Mouse (Mus musculus) lung, embryonic 15.5 days (tissue): Measurements from ENCODE around the gene Parm1. TPM values are rescaled to one million over a fixed set of nuclear protein-coding genes. Genes with fewer than 3 reads are reported as not detected.

Experiments used
- ATAC-seq: fragments of 200-750 bp; cut with Nextera tagmentation; 2 replicates; pipeline ENCODE4 v1.8.0; 2017; ENCODE audit warnings: moderate number of reproducible peaks, borderline replicate concordance; ENCODE audit not compliant: low FRiP score, low TSS enrichment; ENCODE audit errors: extremely low read depth
- H3K27ac ChIP-seq: fragments of 300-500 bp; sonication (generic); 2 replicates; pipeline ENCODE4 v1.5.1; 2015; ENCODE audit warnings: moderate library complexity, mild to moderate bottlenecking, inconsistent platforms
- H3K27me3 ChIP-seq: fragments of 300-500 bp; sonication (generic); 2 replicates; pipeline ENCODE4 v1.6.1; 2015; ENCODE audit warnings: inconsistent platforms
- H3K36me3 ChIP-seq: fragments of 300-500 bp; sonication (generic); 2 replicates; pipeline ENCODE4 v1.6.1; 2015; ENCODE audit warnings: inconsistent platforms
- H3K4me1 ChIP-seq: fragments of 300-500 bp; sonication (generic); 2 replicates; pipeline ENCODE4 v1.6.1; 2015; ENCODE audit warnings: inconsistent platforms
- H3K4me2 ChIP-seq: fragments of 300-500 bp; sonication (generic); 2 replicates; pipeline ENCODE4 v1.6.1; 2015; ENCODE audit warnings: inconsistent platforms, mild to moderate bottlenecking, moderate library complexity
- H3K4me3 ChIP-seq: fragments of 300-500 bp; sonication (generic); 2 replicates; pipeline ENCODE4 v1.5.1; 2015; ENCODE audit warnings: mild to moderate bottlenecking, inconsistent platforms
- H3K9ac ChIP-seq: fragments of 300-500 bp; sonication (generic); 2 replicates; pipeline ENCODE4 v1.6.1; 2015; ENCODE audit warnings: inconsistent platforms
- H3K9me3 ChIP-seq: fragments of 300-500 bp; sonication (generic); 2 replicates; pipeline ENCODE4 v1.6.1; 2016; ENCODE audit warnings: inconsistent platforms
- WGBS: fragments of 180-500 bp; shearing (Covaris S2); methylation state at CpG from one replicate; pipeline ENCODE4 v1.1.7; 2015; 5-methylcytosine and 5-hydroxymethylcytosine counted together
- polyA plus RNA-seq: library from polyadenylated mRNA; unstranded; fragments of >200 nt; fragmentation: Nextera tagmentation; extraction: Ambion mirVana; gene quantifications from 2 replicates; pipeline ENCODE4 v1.2.1, GENCODE M21; 2015

Parm1 gene
- polyA plus RNA-seq, 1 experiment from 2014 or later, result 7.9 TPM

DNA sequence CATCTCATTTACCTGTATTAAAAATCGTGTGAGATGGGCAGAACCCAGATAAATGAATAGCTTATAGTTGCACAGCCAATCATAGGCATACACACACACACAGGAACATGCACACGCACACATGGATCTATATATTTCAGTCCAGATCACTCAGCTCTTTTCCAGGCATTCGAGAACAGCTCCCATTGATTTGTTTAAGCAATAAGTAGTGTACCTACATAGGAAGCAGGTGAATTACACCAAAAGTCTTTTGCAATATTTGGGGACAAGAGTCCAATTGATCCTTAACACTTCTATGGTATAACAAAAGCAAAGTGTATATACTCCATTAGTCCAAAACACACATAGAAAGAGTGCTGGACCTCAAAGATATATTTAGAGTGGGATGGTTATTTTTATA, 94.2 kb downstream of the Parm1 start:
- Histone ChIP-seq H3K27me3 (peaks cover 87% of the 10 kb centered on the region), H3K27ac (no peak overlapping the region)

DNA sequence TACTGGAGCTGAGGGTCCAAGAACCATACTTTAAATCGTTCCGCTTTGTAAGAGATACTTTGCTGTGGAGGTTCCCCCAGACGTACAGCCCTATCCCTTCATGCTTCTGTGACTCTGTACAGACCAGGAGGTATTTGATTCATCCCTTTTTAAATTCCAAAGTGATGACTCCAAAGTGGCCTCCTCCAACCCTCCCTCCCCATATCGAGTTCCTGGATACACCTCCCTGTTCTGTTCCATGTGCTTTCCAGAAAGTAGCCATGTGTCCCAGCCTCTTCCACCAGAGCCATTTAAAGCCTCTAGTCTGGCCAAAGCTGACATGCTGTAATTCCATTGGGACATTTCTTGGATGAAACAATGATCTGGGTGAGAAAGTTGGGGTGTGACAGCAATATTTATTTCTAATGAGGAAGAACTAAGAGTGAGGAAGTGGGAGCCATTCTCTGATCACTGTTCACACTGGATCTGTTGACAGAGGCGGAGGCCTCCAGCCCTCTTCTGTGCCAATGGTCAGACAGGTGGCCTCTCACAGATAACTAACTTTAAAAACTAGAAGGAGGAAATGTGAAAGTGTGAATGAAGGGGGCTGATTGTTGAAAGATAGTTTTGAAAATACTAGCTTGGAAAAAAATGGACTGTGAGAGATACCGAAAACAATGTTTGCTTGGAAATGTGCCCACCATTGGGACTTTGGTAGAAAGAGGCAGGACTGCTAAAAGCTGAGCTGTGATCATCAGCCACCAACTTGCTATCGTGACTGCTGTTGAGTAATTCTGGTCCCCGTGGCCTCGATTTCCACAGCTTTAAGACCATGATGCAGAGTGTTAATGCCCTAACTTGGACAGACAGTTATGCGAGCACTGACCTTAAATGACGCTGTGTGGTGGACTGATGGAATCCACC, 100.2 kb downstream of the Parm1 start:
- H3K36me3 ChIP-seq, result no peaks in the 10 kb centered on the region
- H3K27ac ChIP-seq, result no peak overlapping the region
- peak; percentile 70; the same call in 1 of the 2 replicates for ATAC-seq
- H3K27me3 ChIP-seq, result peaks cover 88% of the 10 kb centered on the region
- H3K4me1 ChIP-seq, result no peaks in the 10 kb centered on the region
- no peak overlapping the region for H3K4me3 ChIP-seq
- H3K9me3 ChIP-seq, result no peaks in the 10 kb centered on the region
- 54% methylated on average over 11 of the region's 11 CpGs for WGBS
- H3K9ac ChIP-seq, result no peak overlapping the region
- H3K4me2 ChIP-seq, result no peak overlapping the region

More for the DNA sequence above, 94.2 kb downstream of the Parm1 start:
- no peak overlapping the region for H3K4me3 ChIP-seq
- H3K4me2 ChIP-seq, result no peak overlapping the region
- 77% methylated on average over 3 of the region's 3 CpGs for WGBS
- H3K9me3 ChIP-seq, result no peaks in the 10 kb centered on the region
- H3K36me3 ChIP-seq, result no peaks in the 10 kb centered on the region
- H3K4me1 ChIP-seq, result no peaks in the 10 kb centered on the region
- no peak overlapping the region for H3K9ac ChIP-seq
- no peak for ATAC-seq

DNA sequence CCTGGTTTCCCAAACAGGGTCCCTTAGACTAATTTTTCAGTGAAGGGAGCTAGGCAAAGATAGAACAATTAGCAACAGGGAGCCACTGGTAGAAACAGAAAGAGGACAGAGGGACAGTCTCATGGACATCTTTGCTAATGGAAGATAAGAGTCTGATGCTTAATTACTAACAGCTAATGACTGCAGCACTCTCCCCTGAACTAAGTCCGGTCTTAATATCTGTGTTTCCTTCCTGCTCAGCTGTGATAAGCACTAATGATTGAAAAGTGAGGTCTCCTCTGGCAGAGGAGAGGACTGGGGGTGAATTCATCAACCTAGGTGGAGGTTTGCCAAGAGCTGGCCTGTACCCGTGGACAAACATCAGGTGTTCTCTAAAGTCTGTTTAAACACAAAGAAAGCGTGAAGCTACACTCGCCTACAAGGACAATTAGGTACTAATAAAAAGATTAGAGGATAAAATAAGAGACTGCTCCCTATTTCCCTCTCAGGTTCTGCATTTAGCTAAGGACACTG, 101.3 kb downstream of the Parm1 start:
- Histone ChIP-seq H3K4me1 (no peaks in the 10 kb centered on the region), H3K4me2 (no peak overlapping the region), H3K27ac (no peak overlapping the region), H3K9me3 (no peaks in the 10 kb centered on the region), H3K27me3 (peaks cover 88% of the 10 kb centered on the region), H3K9ac (no peak overlapping the region), H3K4me3 (no peak overlapping the region), H3K36me3 (no peaks in the 10 kb centered on the region)
- 59% methylated on average over 4 of the region's 4 CpGs for WGBS
- ATAC-seq, result no peak

DNA sequence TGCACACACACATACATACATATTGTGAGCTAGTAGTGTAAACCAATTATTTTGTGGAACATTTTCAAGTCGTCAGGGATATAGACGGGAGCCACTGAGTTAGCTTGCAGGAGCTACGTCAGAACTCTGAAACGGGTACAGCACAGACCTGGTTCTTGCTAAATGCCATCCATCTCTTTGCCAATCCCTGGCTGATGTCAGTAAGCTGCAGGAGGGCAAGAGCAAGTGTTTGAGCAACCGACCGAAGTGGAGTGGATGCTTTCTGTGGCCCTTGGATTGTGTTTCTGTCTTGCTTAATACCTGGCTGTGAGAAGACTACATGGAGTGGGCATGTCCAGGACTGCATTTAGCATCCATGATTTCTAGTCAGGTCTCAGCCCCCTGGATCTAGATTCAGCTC, 103.8 kb downstream of the Parm1 start:
- 81% methylated on average over 6 of the region's 6 CpGs for WGBS

DNA sequence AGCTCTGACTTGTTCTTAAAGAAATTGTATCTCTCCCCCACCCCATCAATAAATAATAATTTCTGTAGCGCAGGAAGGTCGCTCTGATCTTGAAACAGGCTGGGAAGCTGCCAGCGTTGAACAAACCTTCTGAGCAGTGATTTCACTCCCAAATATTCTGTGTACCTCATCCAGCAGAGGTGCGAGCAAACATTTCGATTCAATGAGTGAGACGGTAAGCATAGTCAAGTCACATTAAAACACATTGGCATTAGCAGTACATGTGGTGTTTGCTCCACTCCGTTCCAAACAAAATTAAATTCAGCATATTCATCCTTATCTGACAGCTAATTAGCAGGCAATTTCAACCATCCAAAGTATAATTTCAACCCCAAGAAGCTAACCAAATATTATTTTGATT, 109.4 kb downstream of the Parm1 start:
- Histone ChIP-seq H3K9me3 (no peaks in the 10 kb centered on the region), H3K36me3 (no peaks in the 10 kb centered on the region), H3K27me3 (peaks cover 35% of the 10 kb centered on the region), H3K4me1 (no peaks in the 10 kb centered on the region), H3K4me2 (no peak overlapping the region), H3K27ac (no peak overlapping the region), H3K4me3 (no peak overlapping the region), H3K9ac (no peak overlapping the region)
- ATAC-seq, result no peak
- WGBS, result 71% methylated on average over 7 of the region's 7 CpGs

More for the DNA sequence above, 103.8 kb downstream of the Parm1 start:
- no peak overlapping the region for H3K4me3 ChIP-seq
- no peaks in the 10 kb centered on the region for H3K36me3 ChIP-seq
- no peak overlapping the region for H3K9ac ChIP-seq
- H3K27me3 ChIP-seq, result peaks cover 70% of the 10 kb centered on the region
- no peak for ATAC-seq
- no peak overlapping the region for H3K4me2 ChIP-seq
- no peak overlapping the region for H3K27ac ChIP-seq
- H3K4me1 ChIP-seq, result no peaks in the 10 kb centered on the region
- H3K9me3 ChIP-seq, result no peaks in the 10 kb centered on the region

DNA sequence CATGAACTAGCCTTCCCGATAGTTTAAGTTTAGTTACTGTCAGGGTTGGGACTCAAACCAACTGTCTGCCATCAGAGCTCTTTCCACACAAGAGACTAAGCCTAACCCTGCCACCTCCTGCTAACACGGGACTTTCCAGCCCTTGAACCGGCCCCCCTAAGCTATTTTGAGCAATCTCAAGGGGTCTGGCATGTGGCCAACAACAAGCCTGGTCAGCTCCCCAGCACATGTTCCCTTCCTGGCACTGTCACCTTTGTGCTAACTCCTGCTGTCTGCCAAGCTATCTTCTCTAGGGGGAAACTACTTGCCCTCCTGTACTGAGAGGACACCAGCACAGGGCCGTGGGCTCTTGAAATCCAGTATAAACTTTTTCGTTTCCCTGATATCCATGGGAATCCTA, 112.1 kb downstream of the Parm1 start:
- Histone ChIP-seq H3K9me3 (no peaks in the 10 kb centered on the region), H3K4me1 (no peaks in the 10 kb centered on the region), H3K27me3 (peaks cover 16% of the 10 kb centered on the region), H3K4me2 (no peak overlapping the region), H3K27ac (no peak overlapping the region), H3K36me3 (no peaks in the 10 kb centered on the region), H3K9ac (no peak overlapping the region), H3K4me3 (no peak overlapping the region)
- no peak for ATAC-seq
- WGBS, result 42% methylated on average over 5 of the region's 5 CpGs

DNA sequence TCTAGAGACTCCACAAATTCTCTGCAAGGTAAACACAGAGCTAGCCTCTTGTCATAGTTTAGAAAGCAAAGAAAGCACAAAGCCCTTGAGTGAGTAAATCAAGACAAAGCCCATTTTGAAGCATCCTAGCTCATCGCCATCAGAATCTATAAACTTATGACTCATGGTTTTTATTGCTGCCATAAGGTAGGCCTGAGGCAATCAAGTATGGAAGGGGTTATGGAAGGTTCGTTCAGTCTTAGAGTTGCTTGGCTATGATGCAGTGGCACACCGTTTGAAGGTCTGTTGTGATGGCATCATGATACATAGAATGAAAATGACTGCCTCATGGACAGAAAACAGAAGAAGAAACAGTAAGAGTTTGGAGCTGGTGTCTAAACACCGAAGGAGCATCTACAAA, 133.9 kb downstream of the Parm1 start:
- ATAC-seq, result no peak
- H3K36me3 ChIP-seq, result no peaks in the 10 kb centered on the region
- no peaks in the 10 kb centered on the region for H3K27me3 ChIP-seq
- H3K4me1 ChIP-seq, result no peaks in the 10 kb centered on the region
- H3K27ac ChIP-seq, result no peak overlapping the region
- no peaks in the 10 kb centered on the region for H3K9me3 ChIP-seq
- no peak overlapping the region for H3K9ac ChIP-seq
- no peak overlapping the region for H3K4me2 ChIP-seq
- no peak overlapping the region for H3K4me3 ChIP-seq
- 89% methylated on average over 4 of the region's 4 CpGs for WGBS

DNA sequence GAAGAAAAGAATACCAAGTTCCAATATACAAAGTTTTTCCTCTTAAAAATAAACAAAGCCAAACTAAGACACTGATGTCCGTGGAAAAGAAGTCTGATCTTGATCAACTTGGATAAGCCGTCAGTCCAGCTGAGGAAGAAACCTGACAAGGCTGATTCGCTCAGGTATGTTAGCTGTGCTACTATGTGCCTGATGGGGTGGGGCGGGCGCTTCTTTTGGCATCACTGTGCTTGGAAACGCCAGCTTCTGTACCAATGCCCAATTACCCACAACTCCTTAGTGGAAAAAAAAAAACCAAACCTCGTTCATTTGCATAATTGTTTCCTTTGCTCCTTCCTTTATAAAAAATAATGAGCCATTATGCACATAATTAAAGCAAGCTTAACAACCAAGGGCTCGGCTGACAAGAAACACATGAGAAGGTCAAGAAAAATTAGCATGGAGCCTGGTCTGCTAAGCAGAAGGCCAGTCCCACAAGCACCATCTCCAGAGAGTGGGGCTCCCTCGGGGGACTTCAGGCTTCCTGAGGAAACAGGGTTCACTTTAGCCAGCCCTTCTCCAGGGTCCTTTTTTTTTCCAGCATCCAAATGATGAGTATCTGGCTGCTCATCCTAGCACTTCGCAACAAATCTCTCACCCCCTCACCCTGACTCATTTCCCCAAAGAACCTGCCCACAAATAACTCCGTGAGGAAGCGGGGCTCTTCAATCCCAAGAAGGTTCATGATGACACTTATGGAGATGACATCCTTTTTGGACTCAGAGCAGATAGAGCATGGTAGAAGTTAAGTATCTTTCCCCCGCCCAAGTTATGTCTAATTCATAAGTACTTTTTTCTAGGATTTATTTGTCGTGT, 135.9 kb downstream of the Parm1 start:
- WGBS, result 80% methylated on average over 14 of the region's 14 CpGs
- no peak for ATAC-seq
- no peaks in the 10 kb centered on the region for H3K27me3 ChIP-seq

DNA sequence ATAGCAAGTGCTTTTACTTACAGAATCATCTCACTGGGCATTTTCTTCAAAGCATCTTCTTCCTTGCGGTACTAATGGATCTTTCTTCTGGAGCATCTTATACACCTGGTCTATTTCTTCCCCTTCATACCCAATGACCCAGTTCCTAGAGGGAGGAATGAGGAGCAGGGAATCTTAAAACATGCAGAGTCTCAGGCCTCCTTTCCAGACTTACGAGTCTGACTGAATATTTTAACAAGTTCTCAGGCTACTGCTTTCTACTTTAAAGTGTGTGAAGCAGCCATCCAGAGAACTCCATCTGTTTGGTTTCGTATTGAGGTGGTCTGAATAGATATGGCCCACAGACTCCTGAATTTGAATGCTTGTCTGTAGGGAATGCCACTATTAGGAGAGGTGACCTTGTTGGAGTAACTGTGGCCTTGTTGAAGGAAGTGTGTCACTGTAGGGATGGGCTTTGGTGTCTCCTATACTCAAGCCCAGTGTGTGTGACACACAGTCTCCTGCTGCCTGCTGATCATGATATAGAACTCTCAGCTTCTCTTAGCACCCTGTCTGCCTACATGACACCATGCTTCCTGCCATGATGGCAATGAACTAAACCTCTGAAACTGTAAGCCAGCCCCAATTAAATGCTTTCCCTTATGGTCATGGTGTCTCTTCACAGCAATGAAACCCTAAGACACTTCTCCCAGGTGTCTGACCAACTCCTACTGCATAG, 137.1 kb downstream of the Parm1 start:
- Histone ChIP-seq H3K4me3 (no peak overlapping the region), H3K4me2 (no peak overlapping the region), H3K4me1 (no peaks in the 10 kb centered on the region), H3K36me3 (no peaks in the 10 kb centered on the region), H3K27me3 (no peaks in the 10 kb centered on the region), H3K9ac (no peak overlapping the region), H3K9me3 (no peaks in the 10 kb centered on the region), H3K27ac (no peak overlapping the region)
- WGBS, result 82% methylated on average over 3 of the region's 3 CpGs
- ATAC-seq, result no peak

More for the DNA sequence above, 135.9 kb downstream of the Parm1 start:
- H3K36me3 ChIP-seq, result no peaks in the 10 kb centered on the region
- no peak overlapping the region for H3K4me3 ChIP-seq
- no peak overlapping the region for H3K9ac ChIP-seq
- H3K4me1 ChIP-seq, result no peaks in the 10 kb centered on the region
- no peaks in the 10 kb centered on the region for H3K9me3 ChIP-seq
- H3K4me2 ChIP-seq, result no peak overlapping the region
- H3K27ac ChIP-seq, result no peak overlapping the region

DNA sequence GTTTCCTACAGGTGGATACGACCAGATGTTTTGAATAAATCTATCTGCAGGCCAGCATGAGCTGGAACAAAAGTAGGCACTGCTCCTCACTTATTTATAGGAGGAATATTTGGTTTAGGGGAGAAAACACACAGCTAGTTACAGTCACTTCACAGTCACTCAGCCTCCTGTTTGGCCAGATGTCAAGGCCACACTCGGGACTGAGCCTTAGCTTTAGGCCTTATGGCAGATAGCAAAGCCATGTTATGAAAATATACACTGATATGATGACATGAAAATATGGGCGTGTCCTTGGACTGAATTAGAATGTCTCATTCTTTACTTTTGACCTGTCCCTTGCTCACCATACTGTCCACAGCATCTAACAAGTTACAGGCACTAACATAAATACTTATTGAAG, 137.8 kb downstream of the Parm1 start:
- peak; percentile 81; the same call in 1 of the 2 replicates for ATAC-seq
- Histone ChIP-seq H3K9ac (no peak overlapping the region), H3K9me3 (no peaks in the 10 kb centered on the region), H3K4me3 (no peak overlapping the region), H3K27ac (no peak overlapping the region), H3K4me2 (no peak overlapping the region), H3K36me3 (no peaks in the 10 kb centered on the region), H3K4me1 (no peaks in the 10 kb centered on the region), H3K27me3 (no peaks in the 10 kb centered on the region)
- 39% methylated on average over 3 of the region's 3 CpGs for WGBS

DNA sequence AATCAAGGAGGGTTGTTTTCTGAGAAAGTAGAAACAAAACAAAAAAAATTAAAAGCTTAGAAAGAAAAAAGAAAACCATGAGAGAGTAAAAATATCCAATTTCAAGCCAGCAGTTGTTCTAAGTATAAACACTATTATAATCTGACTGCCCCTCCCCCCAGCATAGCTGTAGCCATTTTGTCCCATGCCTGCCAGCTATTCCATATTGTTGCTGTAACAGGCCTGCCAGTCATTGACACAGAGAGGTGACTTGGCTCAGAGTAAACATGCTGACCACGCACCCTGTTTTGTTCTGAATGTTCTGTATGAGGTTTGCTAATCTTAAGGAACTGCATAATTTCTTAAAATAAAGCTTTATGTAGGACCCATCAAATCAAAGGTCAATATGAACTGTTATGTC, 145.3 kb downstream of the Parm1 start:
- Histone ChIP-seq H3K36me3 (no peaks in the 10 kb centered on the region), H3K4me2 (no peak overlapping the region), H3K4me3 (no peak overlapping the region), H3K9me3 (no peaks in the 10 kb centered on the region), H3K27me3 (no peaks in the 10 kb centered on the region), H3K9ac (no peak overlapping the region), H3K4me1 (no peaks in the 10 kb centered on the region), H3K27ac (no peak overlapping the region)
- 47% methylated on average over 1 of the region's 1 CpGs for WGBS
- ATAC-seq, result no peak
